Mouse (Mus musculus) induced T-regulatory cell, adult 2 months (primary cell): ENCODE measurements at regions not wholly inside any gene's neighbourhood (a gene's known extent, or its start where the extent isn't known, plus 50 kb on each side); places are given as distances from the start of the nearest gene placed in this dataset.
A peak's percentile ranks its signal among the peaks of the same experiment; 100 is the strongest.

Experiments
- DNase-seq: peaks from one replicate; pipeline ENCODE4 v3.0.0-alpha.2; 2012; ENCODE audit warnings: low read depth

DNA sequence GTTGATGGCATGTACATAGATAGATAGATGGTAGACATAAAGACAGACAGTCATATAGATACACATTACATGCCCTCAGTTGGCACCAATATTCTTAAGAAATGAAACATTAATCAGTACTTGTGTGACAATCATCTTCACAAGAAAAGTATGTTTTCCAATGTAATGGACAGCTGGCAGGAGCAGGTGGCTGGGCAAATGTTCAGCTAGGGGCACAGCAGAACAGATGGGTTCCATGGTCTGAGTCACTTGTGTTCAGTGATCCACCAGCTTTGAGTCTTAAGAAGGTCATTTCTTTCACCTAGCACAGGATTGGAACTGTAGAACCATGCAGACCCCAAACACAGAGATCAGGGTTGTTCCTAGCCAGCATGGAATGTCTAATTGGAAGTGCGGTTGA lies 2631.2 kb upstream of the 5930422O12Rik start:
- no peak for DNase-seq

DNA sequence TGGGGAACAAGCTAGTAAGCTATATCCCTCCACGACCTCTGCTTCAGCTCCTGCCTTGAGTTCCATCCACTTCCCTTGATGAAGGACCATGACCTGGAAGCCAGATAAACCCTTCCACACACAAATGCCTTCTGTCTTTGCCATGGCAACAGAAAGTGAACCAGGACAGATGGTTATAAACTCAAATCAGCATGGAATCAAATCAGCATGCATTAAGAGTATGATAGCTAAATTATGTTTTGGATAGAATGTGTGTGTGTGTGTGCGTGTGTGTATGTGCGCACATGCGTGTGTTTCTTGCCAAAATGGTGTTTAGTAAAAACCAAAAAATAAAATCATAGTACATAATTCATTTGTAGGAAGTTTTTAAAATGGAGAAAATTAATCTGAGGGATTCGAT lies 2611.5 kb upstream of the 5930422O12Rik start:
- DNase-seq, result no peak

DNA sequence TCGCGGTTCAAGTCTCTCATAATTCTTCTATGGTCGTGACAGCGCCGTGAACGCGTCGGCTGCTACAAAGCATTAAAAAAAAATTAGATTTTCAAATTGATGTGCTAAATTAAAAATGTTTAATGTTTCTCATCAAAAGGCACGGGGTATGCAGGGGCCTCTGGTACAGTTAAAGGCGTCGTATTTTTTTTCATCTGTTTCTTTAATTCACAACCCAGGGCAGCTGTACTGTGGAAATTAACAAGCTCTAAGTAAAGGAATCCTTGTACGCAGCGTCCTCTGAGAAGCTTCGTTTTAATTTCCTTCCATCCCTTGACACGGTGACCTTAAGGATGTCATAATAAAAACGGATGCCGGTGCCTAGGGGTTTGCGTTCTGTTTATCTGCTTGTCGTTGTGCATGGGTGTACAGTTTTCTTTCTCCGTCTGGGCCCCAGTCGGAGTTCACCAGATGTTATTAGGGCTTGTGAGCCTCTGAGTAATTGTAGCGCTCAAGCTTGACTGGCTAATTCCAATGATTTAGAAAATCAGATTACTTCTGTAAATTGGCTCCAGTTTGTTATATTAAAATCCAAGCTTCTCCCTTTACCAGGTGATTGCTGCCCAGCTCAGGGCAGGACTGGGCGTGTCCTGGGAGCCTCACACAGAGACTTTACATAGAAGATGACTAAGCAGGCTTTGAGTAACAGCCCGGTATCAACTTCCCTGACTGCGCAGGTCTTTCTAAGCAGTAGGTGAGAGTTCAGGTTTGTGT lies 2605.5 kb upstream of the 5930422O12Rik start:
- no peak for DNase-seq

DNA sequence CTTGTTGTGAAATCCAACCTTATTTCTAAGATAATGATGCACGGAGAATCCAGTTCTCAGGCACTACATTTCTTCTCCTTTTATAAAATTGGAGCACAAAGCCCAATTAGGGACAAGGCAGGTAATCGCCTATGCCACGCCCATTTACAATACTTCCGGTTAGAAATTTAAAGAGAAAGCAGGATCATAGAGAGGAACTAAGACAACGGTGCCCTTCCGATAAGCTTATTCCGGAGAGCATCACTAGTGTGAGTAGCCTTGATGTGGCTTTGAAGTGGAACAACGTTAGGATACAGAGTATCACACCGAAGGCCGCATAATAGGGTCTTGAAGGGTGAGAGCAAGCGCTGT lies 2604.9 kb upstream of the 5930422O12Rik start:
- DNase-seq, result no peak

DNA sequence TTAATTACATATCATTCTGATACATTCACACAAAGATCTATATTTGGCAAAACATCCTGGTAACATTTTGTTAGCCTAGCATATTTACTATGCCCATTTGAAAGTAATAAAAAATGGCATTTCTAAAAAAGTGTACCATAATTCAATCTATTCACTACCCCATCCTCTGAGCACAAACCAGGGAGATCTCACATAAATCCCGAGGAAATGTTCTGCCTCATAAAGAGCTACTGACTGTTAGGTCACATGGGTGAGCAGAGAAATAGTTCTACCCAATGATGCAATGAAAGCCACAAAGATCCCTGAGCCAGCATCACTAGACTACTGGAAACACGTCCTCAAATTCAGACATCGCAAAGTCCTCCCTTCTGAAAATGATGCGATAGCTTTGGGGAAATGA lies 2602.5 kb upstream of the 5930422O12Rik start:
- DNase-seq, result no peak

DNA sequence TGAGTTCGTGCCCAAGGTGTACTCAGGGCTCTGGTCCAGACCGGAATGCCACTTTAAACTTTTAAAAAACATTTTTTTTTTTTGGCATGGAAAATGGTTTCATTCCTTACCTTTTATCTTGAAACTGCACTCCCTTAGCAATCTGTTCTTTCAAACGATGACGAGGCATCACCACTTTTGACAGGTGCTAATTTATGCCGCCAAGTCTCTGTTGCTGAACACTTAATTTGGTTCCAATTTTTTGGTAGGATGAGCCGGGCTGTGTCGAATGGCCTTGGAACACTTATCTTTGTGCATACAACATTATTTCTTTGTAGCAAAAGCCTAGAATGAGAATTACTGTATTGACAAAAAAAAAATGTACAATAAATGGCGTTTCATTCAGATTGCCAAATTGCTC lies 2590.5 kb upstream of the 5930422O12Rik start:
- no peak for DNase-seq

DNA sequence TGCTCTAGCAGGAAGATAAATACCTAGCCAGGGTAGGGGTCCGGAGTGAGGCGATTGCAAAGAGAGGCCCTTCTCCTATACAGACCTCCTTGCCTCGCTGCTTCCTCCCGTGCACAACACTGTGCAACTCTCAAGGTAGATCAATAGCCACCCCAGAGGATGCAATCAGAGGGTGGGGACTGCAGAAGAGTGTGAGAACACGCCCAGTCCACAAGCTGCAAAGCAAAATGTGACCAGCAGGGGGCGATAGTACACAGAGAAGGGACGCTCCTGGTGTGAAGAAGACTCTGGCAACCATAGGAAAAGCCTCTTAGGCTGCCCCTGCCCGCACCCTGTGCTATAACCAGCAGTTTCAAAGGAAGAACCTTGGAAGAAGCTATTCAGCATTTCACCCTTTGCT lies 2588.4 kb upstream of the 5930422O12Rik start:
- peak; percentile 0 for DNase-seq

DNA sequence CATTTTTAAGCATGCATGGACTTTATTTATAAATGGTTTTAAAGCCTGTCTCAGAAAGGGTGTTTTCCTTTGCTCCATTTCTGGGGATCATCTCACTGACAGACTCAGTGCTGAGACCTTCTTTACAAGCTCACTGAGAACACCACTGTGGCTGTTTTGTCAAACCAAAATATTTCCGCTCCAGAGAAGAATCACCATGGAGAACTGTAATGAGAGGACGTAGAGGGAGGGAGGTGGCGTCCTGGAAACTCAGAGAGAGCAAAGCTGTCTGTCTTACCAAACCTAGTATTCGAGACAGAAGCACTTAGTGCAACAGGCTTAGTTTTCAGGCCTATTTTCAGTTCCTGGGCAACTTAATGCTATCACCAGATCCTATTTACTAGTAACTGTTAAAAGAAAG lies 2565.5 kb upstream of the 5930422O12Rik start:
- no peak for DNase-seq

DNA sequence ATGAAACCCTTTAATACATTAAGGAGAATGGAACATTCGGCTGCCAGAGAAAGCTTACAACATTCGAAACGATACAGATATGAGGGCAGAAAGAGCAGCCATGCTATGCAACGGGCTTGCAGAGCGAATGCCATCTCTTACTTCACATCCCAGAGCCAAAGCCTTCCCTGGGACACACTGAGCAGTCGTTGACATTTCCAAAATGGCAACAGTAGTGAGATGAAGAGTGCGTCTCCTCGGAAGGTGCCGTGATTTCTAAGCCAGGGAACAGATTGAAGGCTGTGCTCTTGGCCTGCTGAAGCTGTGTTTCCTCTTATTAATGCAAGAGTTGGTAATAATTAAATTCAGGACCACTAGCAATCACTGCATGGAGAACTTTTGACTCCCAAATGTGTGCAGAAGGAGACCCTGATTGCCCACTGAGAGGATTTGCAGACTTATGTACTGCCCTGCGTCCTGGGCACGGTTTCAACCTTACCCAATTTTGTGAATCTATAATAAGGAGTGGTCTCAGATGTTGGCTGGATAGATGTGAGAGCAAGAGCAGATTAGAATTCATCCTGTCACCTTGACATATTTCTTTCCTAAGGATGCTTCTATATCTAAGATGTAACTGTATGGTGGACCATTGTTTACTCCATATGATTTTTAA lies 2522.3 kb upstream of the 5930422O12Rik start:
- no peak for DNase-seq

DNA sequence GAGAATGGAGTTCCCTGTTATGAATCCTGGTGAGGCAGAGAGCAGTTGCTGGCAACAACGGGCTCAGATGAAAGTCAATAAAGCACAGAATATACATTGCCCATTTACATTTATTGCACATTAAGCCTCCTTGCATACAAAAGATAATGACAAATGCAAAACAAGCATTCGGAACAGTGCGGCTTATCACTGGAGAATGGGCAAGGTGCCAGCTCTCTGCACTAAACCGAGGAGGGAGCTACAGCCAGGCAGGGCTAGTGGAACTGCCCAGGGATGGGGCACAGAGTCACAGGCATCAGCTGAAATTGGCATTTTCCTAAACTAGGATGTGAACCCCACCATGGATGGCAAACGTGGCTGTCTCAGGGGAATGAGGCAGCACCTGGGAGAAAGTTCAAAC lies 2514.8 kb upstream of the 5930422O12Rik start:
- no peak for DNase-seq

DNA sequence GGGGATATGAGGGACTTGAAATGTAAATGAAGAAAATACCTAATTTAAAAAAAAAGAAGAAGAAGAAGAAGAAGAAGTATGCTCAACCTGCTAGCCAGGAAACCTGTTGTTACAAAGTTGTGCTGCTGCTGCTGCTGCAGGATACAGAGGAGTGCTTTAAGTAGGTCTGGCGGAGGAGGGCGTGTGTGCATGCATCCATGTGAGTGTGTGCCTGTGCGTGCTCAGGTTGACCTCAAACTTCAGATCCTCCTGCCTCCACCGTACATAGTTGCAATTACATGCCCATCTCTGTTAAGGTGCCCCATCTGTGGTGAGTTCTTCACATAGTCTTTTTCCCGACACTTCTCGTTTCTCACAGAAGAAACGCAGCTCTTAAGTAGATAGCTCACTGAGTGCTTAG lies 2513.4 kb upstream of the 5930422O12Rik start:
- DNase-seq, result no peak

DNA sequence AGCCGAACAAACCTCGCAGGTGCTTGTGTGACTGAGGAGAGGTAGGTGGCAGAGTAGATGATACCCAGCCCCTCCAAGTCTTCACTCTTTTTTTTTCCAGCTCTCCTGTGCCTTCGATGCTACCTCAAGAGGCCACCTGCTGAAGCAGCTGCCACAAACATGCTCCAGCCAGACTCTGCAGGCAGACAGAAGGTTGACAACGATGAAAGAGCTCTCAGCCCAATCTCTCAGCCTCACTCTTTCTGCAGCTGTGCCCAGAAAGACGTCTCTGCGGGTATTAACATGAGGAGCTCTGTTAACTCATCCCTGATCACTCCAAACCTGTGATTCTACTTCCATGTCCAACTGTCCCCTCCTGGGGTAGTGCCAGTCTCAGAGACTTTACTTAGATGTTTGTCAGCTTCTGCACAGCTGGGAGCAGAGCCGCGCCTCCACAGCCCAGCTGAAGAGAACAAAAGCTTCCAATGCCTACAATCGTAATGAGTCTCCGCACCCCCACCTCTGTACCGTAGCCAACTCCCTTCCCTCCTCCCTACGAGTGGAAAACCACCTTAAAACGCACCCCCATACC lies 2512.8 kb upstream of the 5930422O12Rik start:
- DNase-seq, result no peak

DNA sequence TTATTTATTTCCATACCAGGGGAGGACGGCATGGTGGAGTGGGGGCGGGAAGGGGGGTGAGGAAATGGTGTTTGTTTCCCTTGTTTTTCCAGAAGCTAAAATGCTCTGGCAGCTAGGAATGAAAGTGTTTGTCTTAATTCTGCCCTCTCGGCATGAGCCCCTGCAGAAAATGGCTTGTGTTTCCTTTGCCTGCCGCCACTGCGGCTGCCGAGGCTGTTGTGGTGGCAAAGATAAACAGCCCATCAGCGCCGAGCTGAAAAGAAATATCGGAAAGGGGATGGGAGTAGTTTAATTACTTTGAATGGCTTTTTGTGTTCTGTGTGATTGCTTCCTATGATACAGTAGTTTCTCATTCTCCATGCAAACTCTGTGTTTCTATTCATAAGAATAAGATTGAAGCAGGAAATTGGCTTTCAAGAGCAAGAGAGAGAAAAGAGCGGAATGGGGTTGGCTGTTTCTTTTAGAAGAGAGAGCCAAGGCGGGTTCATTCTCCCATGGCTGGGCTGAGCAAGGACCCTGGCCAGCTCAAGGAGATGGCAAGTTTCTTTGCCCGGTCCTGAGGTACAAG lies 2512.2 kb upstream of the 5930422O12Rik start:
- DNase-seq, result no peak

DNA sequence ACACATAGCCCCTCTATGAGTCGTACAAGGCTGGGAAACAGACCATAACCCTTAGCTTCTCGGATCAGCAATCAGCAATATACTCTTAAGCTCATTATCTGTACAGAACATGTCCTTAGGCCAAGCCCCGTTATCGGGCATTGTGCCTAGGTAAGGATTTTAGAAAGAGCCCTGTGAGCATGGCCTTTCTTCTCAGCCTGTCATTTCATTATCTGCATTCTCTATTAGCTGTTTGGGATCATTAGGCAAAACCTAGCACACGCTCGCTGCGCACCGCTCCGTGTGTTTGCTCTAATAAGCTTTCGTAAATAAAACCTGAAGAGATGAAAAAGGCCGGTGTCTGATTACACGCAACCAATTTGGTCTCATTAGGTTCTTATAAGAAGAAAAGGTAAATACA lies 2507.1 kb upstream of the 5930422O12Rik start:
- DNase-seq, result no peak

DNA sequence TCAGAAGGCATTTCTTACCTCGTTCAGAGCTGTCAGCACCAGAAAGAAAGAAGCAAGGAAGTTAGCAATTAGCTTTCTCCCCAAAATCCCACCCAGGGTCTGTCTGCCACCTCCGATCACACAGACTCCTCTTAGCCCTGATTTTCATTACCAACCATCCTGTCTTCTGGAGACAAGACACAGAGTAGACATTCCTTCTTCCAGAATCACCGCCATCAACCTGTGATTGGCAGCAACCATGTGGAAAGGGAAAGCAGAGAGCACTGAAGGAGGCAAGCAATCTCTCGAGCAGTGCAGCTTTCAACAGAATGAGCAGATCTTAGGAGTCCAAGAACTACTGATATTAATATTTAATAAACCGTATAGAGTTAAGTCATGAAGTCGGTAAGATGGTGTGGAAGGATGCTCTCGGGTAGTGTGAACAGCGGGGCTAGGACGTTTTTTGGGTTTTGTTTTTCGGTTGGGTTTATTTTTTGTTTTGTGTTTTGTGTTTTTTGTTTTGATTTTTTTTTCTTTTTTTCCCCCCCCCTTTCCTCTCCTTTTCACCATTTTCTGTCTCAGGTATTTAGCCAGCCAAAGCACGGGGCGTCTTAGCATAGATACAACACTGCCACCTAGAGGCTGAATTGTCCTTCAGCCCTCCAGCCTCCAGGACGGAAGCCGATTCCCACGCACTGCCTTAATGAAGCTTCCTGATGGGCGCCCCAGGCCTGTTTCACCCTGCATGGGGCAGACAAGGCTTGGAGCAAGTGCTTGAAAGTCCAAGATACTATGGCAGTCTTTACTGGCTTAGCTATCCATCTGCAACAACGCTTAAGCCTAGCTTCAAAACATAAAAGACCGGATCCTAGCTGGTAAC lies 2505.0 kb upstream of the 5930422O12Rik start:
- DNase-seq, result peak; percentile 2

DNA sequence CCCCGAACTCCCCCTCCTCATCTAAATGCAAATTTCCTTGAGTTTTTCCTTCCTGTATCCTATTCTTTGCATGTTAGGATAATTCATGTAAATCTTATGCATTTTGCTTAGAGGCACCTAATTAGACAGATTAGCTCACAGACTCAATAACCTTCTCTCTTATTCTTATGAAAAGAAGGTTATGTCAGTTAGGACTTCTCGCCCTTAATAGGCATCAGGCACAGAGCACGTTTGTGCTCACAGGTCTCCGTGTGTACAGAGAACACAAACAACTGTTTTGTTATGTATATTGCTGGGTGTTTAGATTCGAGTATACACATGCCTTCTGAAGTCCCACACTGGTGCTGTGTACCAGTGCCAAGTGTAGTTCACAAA lies 2504.4 kb upstream of the 5930422O12Rik start:
- DNase-seq, result no peak

DNA sequence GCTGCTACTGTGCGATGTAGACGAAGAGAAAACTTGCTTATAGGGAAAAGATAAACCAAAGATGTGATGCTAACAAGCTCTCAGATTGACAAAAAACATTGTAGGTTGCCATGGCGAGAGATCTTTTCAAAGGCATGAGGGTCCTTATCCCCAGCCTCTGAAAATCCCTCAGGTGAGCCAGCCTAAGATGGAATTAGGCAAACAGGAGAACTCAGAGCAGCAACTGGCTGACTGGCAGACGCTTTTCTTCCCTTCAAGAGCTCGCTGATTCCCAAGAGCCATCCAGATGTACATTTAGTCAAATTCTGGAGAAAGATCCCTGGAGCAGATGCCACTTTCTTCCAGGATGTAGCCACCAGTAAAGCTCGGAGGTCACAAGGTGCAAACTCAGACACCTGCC lies 2503.9 kb upstream of the 5930422O12Rik start:
- DNase-seq, result no peak

DNA sequence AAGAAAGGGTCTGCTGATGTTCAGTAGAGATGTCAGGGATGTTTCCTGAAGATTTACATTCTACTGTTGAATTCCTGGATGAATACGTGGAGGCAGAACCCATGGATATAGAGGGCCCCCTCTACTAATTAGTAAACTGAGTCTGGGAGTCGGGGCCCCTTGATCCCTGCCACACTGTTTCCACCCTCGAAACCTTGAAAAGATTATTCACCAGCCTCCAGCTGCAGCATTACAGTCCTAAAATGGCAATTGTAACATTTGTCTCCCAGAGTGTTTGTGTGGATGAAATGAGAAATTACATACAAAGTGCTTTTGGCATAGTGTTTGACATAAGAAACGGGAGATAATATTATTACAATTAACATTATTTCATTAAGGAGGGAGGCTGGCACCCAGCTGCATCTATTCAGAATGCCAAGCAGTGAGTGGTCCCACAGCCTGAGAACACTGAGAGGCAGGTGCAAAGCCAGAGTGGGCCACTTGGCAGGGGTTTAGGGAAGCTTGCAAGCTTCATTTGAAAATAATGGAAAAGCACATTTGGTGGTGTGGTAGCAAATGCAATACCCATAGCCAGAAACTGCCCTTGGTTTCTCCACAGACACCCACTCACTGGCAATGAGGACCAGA lies 2490.9 kb upstream of the 5930422O12Rik start:
- DNase-seq, result no peak

DNA sequence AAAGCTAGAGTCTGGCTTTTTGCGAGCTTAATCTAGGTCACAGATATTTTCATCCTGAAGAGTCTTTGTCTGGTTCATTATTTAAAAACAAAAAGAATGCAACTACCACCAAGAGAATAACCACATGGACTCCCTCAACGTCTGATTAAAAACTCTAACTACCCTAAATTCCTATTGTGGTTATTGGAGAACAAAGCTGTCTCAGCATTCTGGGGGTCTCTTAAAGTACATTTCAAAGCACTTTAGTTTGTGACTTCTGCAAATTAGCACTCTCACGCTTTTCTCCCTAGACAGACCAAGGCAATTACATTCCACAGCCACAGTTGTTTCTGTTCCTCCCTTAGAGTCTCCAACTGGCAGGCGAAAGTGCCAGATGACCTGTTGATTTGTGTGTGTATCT lies 2487.6 kb upstream of the 5930422O12Rik start:
- no peak for DNase-seq

DNA sequence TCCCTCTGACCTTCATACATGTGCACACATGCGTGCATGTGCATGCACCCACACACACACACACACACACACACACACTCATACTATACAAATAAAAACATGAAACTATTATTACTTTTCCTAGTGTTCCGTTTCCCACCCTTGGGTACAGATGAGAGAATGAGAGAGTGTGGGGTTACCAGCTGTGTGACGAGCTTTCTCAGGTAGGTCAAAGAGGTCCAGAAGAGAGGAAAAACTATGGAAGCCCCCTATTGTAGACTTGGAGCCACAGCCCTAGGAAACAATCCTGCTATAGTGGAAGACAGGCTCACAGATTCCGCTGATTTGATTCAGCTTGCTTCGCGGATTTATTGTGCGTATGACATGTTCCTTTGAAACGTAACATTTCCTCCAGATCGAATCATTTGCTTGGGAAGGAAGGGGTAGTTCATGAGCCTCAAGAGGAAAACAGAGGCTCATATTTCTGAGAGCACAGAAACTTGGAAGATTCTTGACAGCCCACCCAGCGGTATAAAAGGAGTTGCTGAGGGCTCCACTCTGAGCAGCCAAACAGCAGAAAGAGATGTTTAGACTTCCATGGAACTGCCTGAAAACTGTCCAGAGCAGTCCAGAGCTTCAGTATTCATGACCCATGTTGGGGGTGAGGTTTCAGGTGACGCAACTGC lies 2486.9 kb upstream of the 5930422O12Rik start:
- DNase-seq, result no peak
